Mouse (Mus musculus): Measurements from ENCODE around the gene Gm17606. TPM values are rescaled to one million over a fixed set of nuclear protein-coding genes. Genes with fewer than 3 reads are reported as not detected.

Gm17606 gene
- total RNA-seq, 2 experiments from 2014 or later = not detected

DNA sequence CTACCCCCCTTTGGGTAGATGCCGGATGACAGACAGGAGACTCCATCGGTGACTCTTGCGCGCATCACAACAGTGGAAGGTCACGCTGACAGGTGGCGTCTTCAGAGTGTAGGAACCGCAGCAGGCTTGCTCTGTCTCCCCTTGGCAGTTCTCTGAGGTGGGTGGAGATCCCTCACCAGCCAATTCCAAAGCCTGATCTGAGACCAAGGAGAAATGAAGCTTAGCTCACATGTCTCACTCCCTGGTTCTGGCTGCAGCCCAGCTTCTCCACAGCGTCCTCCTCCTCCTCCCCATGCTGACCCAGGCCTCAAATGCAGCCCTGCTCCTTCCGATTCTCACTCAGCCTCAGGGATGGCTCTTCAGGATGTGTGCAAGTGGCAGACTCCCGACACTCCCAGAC is 15.8 kb upstream of the Gm17606 start:
- DNase-seq (ENCODE audit: low spot score) = no peak

GRCm38 (mm10) chr14:54628103-54628502 is 12.6 kb upstream of the Gm17606 start:
- no peak for DNase-seq (ENCODE audit: low spot score)

- no peak for DNase-seq (ENCODE audit: low spot score)
Observed at GRCm38 (mm10) chr14:54629797-54630196, 11.0 kb upstream of the Gm17606 start.

DNA sequence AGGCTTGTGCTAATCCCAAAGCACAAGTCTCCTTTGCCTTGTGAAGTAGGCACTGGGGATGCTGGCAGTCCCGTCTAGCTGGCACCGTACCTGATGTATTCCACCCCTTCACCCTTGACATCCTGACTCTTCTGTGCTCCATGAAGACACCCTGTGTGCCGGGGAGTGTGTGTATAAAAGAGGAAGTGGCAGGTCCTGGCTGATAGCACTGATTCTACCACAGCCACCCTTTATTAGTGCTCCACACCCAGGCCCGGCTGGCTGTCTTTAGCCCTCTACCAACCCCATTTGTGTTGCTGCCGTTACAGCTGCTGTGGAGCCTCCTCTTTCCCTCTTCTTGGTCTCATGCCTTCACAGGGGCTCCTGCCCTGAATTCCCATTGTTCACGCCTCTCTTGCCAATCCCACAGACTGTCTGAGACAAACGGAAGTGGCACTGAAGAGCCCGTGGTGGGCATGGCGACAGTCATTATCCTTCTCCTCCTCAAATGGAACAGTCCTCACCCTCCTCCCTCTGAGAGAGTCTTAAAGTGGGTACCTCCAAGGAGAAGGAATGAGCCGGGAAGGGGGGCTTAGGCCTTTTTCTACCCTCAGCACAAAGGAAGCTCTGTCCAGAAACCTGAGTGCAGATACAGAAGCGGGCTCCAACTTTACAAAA is 10.0 kb upstream of the Gm17606 start:
- no peak for DNase-seq (ENCODE audit: low spot score)

- no peak for DNase-seq (ENCODE audit: low spot score)
Observed at GRCm38 (mm10) chr14:54631240-54631599, 9.5 kb upstream of the Gm17606 start.

DNA sequence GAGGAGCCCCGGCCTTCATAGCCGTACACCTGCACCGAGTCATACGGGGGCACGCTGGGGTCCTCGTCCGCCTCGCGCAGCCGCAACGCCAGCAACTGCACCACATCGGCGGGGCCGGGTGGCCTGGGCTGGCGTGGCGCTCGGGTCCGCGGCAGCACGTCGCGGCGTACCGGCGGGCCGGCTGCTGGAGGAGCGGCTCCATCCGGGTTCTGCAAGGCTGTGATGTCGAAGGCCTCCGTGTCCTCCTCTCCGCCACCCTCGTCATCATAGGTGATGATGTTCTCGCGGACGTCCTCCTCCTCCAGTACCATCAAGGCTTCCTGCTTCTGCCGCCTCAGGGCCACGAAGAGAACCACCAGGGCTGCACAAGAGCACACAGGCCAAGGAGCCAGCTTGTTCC is 8.5 kb upstream of the Gm17606 start:
- no peak for DNase-seq (ENCODE audit: low spot score)

DNA sequence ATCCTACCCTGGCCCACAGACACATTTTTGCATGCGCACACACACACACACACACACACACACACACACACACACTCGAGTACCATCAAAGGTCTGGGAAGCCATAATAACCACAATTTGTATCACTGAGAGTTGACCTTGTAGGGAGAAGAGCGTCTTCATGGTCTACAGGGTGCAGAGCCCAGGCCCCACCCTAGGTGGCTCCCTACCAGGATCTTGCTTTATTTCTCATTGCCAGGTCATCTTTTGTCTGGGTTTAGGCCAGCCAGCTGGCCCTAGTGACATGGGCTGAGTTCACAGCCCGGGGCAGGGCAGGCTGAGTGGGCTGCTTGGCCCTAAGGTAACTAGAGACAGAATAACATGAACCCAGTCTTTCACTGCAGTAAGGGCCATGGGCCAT is 6.6 kb upstream of the Gm17606 start:
- DNase-seq (ENCODE audit: low spot score) = no peak

DNA sequence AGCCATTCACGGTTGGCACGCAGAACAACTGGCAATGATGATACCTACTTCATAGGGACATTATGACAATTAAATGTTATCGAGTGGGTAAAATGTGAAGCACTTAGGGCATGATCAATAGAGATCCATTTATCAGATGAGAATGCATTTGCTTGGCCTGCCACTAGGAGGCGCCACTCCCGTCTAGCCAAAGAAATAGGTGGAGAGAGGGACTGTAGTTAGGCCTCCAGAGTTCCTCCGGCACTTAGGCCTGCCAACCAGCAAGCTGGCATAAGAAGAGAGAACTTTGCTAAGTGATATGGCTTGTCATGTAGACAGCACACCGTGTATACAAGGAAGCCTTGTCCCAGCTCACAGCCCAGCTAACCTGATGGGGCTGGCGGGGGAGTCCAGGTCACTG is 3.8 kb upstream of the Gm17606 start:
- DNase-seq (ENCODE audit: low spot score) = peak; percentile 37

GRCm38 (mm10) chr14:54638210-54638609 is 2.5 kb upstream of the Gm17606 start:
- DNase-seq (ENCODE audit: low spot score) = no peak

GRCm38 (mm10) chr14:54640121-54640520 is 631 bp upstream of the Gm17606 start:
- DNase-seq (ENCODE audit: low spot score) = no peak

DNA sequence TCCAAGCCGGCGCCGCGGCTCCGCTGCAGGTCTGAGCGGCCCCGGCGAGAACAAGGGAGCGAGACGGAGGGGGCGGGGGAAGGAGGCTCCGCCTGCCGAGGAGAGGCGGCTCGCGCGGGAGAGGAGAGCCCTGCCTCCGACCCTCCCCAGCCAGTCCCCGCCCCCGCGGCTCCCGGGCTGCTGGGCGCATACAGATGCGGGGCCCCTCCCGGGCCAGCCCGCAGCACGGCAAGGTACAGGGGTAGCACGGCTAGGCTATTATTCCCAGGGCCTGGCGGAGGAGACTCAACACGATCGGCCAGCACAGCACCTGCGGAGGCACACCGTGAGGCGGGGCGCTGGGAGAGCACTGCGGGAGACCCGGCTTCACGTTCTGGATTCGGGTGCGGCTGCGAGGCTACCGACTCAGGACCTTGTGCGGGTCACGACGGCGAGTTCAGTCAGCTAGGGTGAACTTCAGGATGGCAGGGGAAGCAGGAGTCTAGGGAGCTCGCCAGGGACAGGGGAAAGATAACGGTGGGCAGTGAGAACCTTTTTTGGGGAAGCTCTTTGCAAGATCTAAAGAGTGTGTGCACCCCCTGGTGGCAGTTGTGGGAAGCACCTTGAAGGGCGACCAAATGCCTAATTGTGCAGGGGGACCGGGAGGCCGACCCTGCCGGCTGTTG is 685 bp downstream of the Gm17606 start, which contains the start of gene Cdh24:
Gene Cdh24, minus strand, starts transcription at position 60 of the 665 bp plus-strand sequence.
- DNase-seq (ENCODE audit: low spot score) = peak; percentile 78

- DNase-seq (ENCODE audit: low spot score) = no peak
Observed at GRCm38 (mm10) chr14:54642224-54642944, 1.6 kb downstream of the Gm17606 start.

GRCm38 (mm10) chr14:54643011-54643410 is 2.3 kb downstream of the Gm17606 start:
- no peak for DNase-seq (ENCODE audit: low spot score)

- no peak for DNase-seq (ENCODE audit: low spot score)
Observed at GRCm38 (mm10) chr14:54644294-54644693, 3.5 kb downstream of the Gm17606 start.

DNA sequence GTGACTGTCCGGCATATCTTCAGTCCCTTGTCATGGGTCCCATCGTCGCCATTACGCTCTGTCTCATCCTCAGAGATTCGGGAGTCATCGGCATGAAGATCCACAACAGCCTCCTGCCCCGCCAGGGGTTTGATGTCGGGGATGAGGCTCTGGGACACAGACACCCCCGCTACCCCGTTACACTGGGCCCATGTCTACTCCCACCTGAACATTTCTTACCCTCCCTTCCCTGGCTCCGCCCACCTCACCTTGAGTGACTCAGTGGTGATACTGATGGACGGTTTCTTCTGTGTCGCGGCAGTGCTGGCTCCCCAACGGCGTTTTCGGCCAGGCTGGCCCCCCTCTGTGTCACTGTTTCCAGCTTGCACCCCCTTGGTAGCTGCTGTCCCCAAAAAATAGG is 5.7 kb downstream of the Gm17606 start:
- DNase-seq (ENCODE audit: low spot score) = no peak

GRCm38 (mm10) chr14:54646898-54647636 is 6.3 kb downstream of the Gm17606 start:
- no peak for DNase-seq (ENCODE audit: low spot score)

GRCm38 (mm10) chr14:54647900-54648299 is 7.1 kb downstream of the Gm17606 start:
- DNase-seq (ENCODE audit: low spot score) = no peak

DNA sequence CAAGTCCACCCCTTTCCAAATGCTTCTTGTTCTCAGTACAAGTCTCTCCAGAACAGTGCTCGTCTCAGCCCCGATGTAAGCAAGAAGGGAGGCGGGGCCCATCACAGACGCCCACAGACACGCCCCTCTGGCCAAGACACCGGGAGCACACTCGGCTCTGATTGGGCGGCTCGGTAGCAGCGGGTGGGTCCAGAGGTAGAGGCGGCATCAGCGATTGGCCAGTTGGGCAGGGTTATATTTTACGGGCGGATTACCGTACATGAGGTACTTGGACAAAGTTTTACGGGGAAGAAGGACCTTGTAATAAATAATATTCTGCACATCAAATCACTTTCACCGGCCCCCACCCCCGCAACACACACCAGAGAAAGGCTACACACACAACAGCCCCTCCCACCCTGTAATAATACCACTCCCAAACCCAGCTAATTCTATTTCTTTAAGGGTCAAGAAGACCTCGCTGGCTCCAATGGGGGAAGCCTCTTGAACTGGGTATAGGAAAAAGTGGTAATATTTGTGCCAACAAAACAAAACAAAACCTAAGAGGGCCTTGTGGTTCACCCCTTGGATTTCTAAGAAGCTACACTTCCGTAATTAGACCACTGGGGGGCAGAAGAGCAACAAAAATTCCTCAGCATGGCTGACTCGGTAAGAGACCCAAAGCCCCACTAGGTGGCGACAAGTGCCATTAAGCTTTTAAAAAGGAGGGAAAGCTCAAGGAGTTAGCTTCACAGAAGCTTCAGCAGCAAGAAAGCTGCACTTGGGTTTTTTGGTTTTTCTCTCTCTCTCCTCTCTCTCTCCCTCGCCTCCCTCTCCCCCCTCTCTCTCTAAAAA is 10.1 kb downstream of the Gm17606 start:
- DNase-seq (ENCODE audit: low spot score) = peak; percentile 88

DNA sequence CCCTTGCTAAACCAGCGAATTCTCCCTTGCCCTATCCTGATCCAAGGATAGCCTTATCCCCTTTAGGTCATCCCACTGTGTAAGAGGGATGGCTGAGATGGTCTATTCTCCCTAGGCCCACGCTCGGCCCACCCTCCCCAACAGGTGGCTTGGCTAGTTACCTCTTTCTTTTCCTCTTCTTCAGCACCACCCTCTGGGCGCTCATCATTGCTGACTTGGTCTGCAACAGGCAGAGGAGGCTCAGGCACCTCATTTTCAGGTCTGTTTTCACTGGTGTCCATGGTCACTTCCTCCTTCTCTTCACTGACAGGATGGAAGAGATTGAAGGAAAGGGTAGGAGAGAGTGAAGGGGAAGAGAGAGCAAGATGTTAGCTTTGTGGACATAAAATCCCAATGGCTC is 10.8 kb downstream of the Gm17606 start:
- no peak for DNase-seq (ENCODE audit: low spot score)

GRCm38 (mm10) chr14:54652787-54653186 is 12.0 kb downstream of the Gm17606 start:
- no peak for DNase-seq (ENCODE audit: low spot score)

DNA sequence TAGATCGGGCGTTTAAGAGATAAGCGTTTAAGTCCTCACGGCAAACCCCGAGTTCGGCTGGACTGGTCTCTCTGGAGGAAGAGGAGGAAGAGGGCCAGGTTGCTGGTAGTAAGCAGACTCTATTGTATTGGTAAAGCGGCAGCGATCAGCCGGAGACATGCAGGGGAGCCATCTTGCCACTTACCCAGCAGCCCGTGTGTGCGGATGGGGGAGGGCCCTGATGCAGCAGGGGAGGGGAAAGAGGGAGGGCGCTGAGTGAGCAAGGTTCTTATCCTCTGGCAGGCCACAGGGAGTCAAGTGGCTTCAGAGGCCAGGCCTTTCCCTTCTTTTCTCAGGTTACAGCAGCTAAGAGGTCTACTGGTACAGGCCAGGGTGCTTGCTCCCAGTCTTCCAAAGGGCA is 12.7 kb downstream of the Gm17606 start:
- peak; percentile 91 for DNase-seq (ENCODE audit: low spot score)
